Mouse (Mus musculus): ENCODE data around the gene Slc38a4.

Slc38a4 gene

GRCm38 (mm10) chr15:97054767-97055489 lies 828 bp downstream of the Slc38a4 start:
- in situ Hi-C loops (cut with MboI, MseI), result no loop called here

- in situ Hi-C loops (cut with MboI, MseI), result no loop called here
Measured at GRCm38 (mm10) chr15:97054131-97054530, 1.6 kb downstream of the Slc38a4 start.

GRCm38 (mm10) chr15:97050436-97050835 lies 5.3 kb downstream of the Slc38a4 start:
- in situ Hi-C loops (cut with MboI, MseI), result no loop called here

- in situ Hi-C loops (cut with MboI, MseI), result no loop called here
Measured at GRCm38 (mm10) chr15:97050011-97050410, 5.7 kb downstream of the Slc38a4 start.

- in situ Hi-C loops (cut with MboI, MseI), result no loop called here
Measured at GRCm38 (mm10) chr15:97049281-97049841, 6.4 kb downstream of the Slc38a4 start.

- in situ Hi-C loops (cut with MboI, MseI), result no loop called here
Measured at GRCm38 (mm10) chr15:97048267-97048666, 7.5 kb downstream of the Slc38a4 start.

GRCm38 (mm10) chr15:97043921-97044320 lies 11.8 kb downstream of the Slc38a4 start:
- in situ Hi-C loops (cut with MboI, MseI), result no loop called here

- in situ Hi-C loops (cut with MboI, MseI), result no loop called here
Measured at GRCm38 (mm10) chr15:97042001-97042491, 13.7 kb downstream of the Slc38a4 start.

GRCm38 (mm10) chr15:97041182-97041581 lies 14.6 kb downstream of the Slc38a4 start:
- in situ Hi-C loops (cut with MboI, MseI), result no loop called here

GRCm38 (mm10) chr15:97037710-97038109 lies 18.0 kb downstream of the Slc38a4 start:
- in situ Hi-C loops (cut with MboI, MseI), result no loop called here

GRCm38 (mm10) chr15:97035892-97036291 lies 19.9 kb downstream of the Slc38a4 start:
- in situ Hi-C loops (cut with MboI, MseI), result no loop called here

GRCm38 (mm10) chr15:97033485-97033991 lies 22.2 kb downstream of the Slc38a4 start:
- in situ Hi-C loops (cut with MboI, MseI), result no loop called here

GRCm38 (mm10) chr15:97031886-97032285 lies 23.9 kb downstream of the Slc38a4 start:
- in situ Hi-C loops (cut with MboI, MseI), result no loop called here

- in situ Hi-C loops (cut with MboI, MseI), result no loop called here
Measured at GRCm38 (mm10) chr15:97030984-97031492, 24.7 kb downstream of the Slc38a4 start.

- in situ Hi-C loops (cut with MboI, MseI), result no loop called here
Measured at GRCm38 (mm10) chr15:97030136-97030535, 25.6 kb downstream of the Slc38a4 start.

- in situ Hi-C loops (cut with MboI, MseI), result no loop called here
Measured at GRCm38 (mm10) chr15:97029064-97029791, 26.5 kb downstream of the Slc38a4 start.

GRCm38 (mm10) chr15:97028651-97029050 lies 27.1 kb downstream of the Slc38a4 start:
- in situ Hi-C loops (cut with MboI, MseI), result no loop called here

GRCm38 (mm10) chr15:97028046-97028634 lies 27.6 kb downstream of the Slc38a4 start:
- in situ Hi-C loops (cut with MboI, MseI), result no loop called here

- in situ Hi-C loops (cut with MboI, MseI), result no loop called here
Measured at GRCm38 (mm10) chr15:97026670-97027069, 29.1 kb downstream of the Slc38a4 start.

GRCm38 (mm10) chr15:97022764-97023163 lies 33.0 kb downstream of the Slc38a4 start:
- in situ Hi-C loops (cut with MboI, MseI), result no loop called here

GRCm38 (mm10) chr15:97022213-97022612 lies 33.5 kb downstream of the Slc38a4 start:
- in situ Hi-C loops (cut with MboI, MseI), result no loop called here

GRCm38 (mm10) chr15:97020221-97020620 lies 35.5 kb downstream of the Slc38a4 start:
- in situ Hi-C loops (cut with MboI, MseI), result no loop called here

Data from regulatory T cell (primary cell).